Mouse (Mus musculus) embryonic facial prominence, embryonic 14.5 days (tissue): ENCODE measurements around the gene Snorc. TPM values are rescaled to one million over a fixed set of nuclear protein-coding genes. Genes with fewer than 3 reads are reported as not detected.

Experiments
- polyA plus RNA-seq: library from polyadenylated mRNA; unstranded; fragments of >200 nt; fragmentation: Nextera tagmentation; extraction: Ambion mirVana; gene quantifications from 2 replicates; pipeline ENCODE4 v1.2.1, GENCODE M21; 2014

The Snorc gene
- polyA plus RNA-seq, 1 experiment from 2014 or later, result 19.9 TPM

Other genes starting within 250 kb of the Snorc start
- 4.3 and 6.4 TPM in 2 replicates for gene Efhd1, start 205.9 kb upstream of the Snorc start, polyA plus RNA-seq
- gene Gigyf2, start 143.3 kb upstream of the Snorc start, polyA plus RNA-seq, result 41.6 and 46.8 TPM in 2 replicates
- 3.4 and 5.2 TPM in 2 replicates for gene Kcnj13, start 75.5 kb upstream of the Snorc start, polyA plus RNA-seq
- not detected in 2 replicates for gene Neu2, start 39.6 kb downstream of the Snorc start, polyA plus RNA-seq
- 2.1 and 2.5 TPM in 2 replicates for gene Ngef, start 103.6 kb downstream of the Snorc start, polyA plus RNA-seq
- gene Inpp5d, start 150.0 kb downstream of the Snorc start, polyA plus RNA-seq, result 7.9 and 11.1 TPM in 2 replicates